In the genomic region with DNA sequence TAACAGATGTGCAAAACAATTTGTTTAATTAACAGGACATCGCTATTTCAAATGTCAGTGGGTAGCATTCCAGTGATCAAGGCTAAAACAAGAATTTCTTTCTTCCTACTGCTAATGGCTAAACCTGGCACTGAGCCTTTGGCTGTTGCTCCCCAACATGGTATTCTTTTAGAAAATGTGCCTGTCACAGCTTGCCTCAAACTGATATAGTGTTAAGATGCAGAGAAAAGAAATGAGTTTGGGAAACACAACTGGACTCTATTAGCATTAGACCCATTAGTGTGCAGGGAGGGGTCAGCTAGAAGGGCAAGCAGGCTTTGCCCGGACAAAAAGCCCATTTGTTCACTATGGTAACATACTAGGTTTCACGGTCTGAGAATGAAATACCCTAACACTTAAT, we compare ENCODE assay signal across 11 mouse cellular contexts.
DNase-seq lines count a peak whose midpoint lies in the region; ATAC-seq and TF ChIP-seq lines count a peak whose summit lies in the region.
"Had no signal": no experiment of that assay in that cellular context is flagged by ENCODE, and none has a peak within 500 bp of the region (broad histone marks: within the 10 kb centered on the region; RNA-seq: fewer than 3 reads in every experiment).

No protein-coding gene starts in this region.

- H3K9me3 ChIP-seq in midbrain, embryonic 16.5 days (replicated peaks; ENCODE audit: control insufficient read depth, low read length, poor library complexity, severe bottlenecking) = no peaks in the 10 kb centered on the region
- H3K9me3 ChIP-seq in midbrain, embryonic 13.5 days = 0 out of 2 replicates have a peak, but pooled peaks cover 3% of the 10 kb centered on the region
- H3K9me3 ChIP-seq in forebrain, embryonic 12.5 days = no peaks in the 10 kb centered on the region
- H3K9me3 ChIP-seq in hindbrain, embryonic 14.5 days (ENCODE audit: control insufficient read depth, low read length) = no peaks in the 10 kb centered on the region
- H3K9me3 ChIP-seq in neural tube, embryonic 15.5 days (replicated peaks) = no peaks in the 10 kb centered on the region
- H3K9me3 ChIP-seq: heart, embryonic 10.5 days had no signal

- 0 out of 2 replicates have a peak, but pooled peaks have one; percentile 51 for ATAC-seq in midbrain, embryonic 16.5 days
- ATAC-seq in midbrain, embryonic 13.5 days = no peak
- peak; percentile 75; the same call in 1 of the 2 replicates for ATAC-seq in forebrain, embryonic 12.5 days (ENCODE audit: low FRiP score)
- ATAC-seq in hindbrain, embryonic 14.5 days (ENCODE audit: low FRiP score) = peak; percentile 80; the same call in 1 of the 2 replicates
- peak; percentile 65; the same call in 1 of the 2 replicates for ATAC-seq in neural tube, embryonic 15.5 days (ENCODE audit: low FRiP score)
- ATAC-seq: CD4-positive, CD25-positive, alpha-beta regulatory T cell, adult 4 months had no signal

- 34% methylated on average over 3 of the region's 3 CpGs for WGBS in midbrain, embryonic 16.5 days
- WGBS in midbrain, embryonic 13.5 days = 28% methylated on average over 3 of the region's 3 CpGs
- WGBS in forebrain, embryonic 12.5 days = 35% methylated on average over 3 of the region's 3 CpGs
- 32% methylated on average over 3 of the region's 3 CpGs for WGBS in hindbrain, embryonic 14.5 days
- 23% methylated on average over 3 of the region's 3 CpGs for WGBS in neural tube, embryonic 15.5 days

- no peak overlapping the region for H3K9ac ChIP-seq in midbrain, embryonic 16.5 days (ENCODE audit: low read depth, low read length)
- H3K9ac ChIP-seq in midbrain, embryonic 13.5 days (replicated peaks) = no peak overlapping the region
- H3K9ac ChIP-seq in forebrain, embryonic 12.5 days = no peak overlapping the region
- H3K9ac ChIP-seq in hindbrain, embryonic 14.5 days = no peak overlapping the region
- H3K9ac ChIP-seq in neural tube, embryonic 15.5 days (replicated peaks) = no peak overlapping the region

- DNase-seq in hindbrain, embryonic 14.5 days (ENCODE audit: low spot score) = peak; percentile 46
- DNase-seq in layer of hippocampus, adult 2 months (ENCODE audit: low spot score in 2 of 2) = no peak
- no peak for DNase-seq in cerebellum, adult 9-11 months
- DNase-seq: kidney, adult 8-10 months; right cerebral cortex, postnatal 25 days had no signal

- no peak overlapping the region for H3K4me3 ChIP-seq in midbrain, embryonic 16.5 days (ENCODE audit: low read depth, low read length)
- no peak overlapping the region for H3K4me3 ChIP-seq in midbrain, embryonic 13.5 days (replicated peaks)
- H3K4me3 ChIP-seq in forebrain, embryonic 12.5 days (replicated peaks) = no peak overlapping the region
- no peak overlapping the region for H3K4me3 ChIP-seq in hindbrain, embryonic 14.5 days (replicated peaks; ENCODE audit: low read length)
- H3K4me3 ChIP-seq in neural tube, embryonic 15.5 days (replicated peaks) = no peak overlapping the region
- H3K4me3 ChIP-seq in layer of hippocampus, adult 2 months = no peak overlapping the region
- H3K4me3 ChIP-seq: heart, embryonic 10.5 days had no signal

- no peak overlapping the region for H3K27ac ChIP-seq in midbrain, embryonic 16.5 days (ENCODE audit: low read length)
- H3K27ac ChIP-seq in midbrain, embryonic 13.5 days = no peak overlapping the region
- no peak overlapping the region for H3K27ac ChIP-seq in forebrain, embryonic 12.5 days
- no peak overlapping the region for H3K27ac ChIP-seq in hindbrain, embryonic 14.5 days
- no peak overlapping the region for H3K27ac ChIP-seq in neural tube, embryonic 15.5 days (replicated peaks)
- no peak overlapping the region for H3K27ac ChIP-seq in layer of hippocampus, adult 2 months
- H3K27ac ChIP-seq: heart, embryonic 10.5 days had no signal

- no peaks in the 10 kb centered on the region for H3K36me3 ChIP-seq in midbrain, embryonic 16.5 days (ENCODE audit: control insufficient read depth, insufficient read depth, low read length)
- no peaks in the 10 kb centered on the region for H3K36me3 ChIP-seq in midbrain, embryonic 13.5 days
- no peaks in the 10 kb centered on the region for H3K36me3 ChIP-seq in forebrain, embryonic 12.5 days (replicated peaks)
- no peaks in the 10 kb centered on the region for H3K36me3 ChIP-seq in hindbrain, embryonic 14.5 days (replicated peaks; ENCODE audit: control insufficient read depth, insufficient read depth)
- H3K36me3 ChIP-seq in neural tube, embryonic 15.5 days = no peaks in the 10 kb centered on the region
- H3K36me3 ChIP-seq: heart, embryonic 10.5 days had no signal

- H3K4me2 ChIP-seq in midbrain, embryonic 16.5 days (ENCODE audit: low read length) = no peak overlapping the region
- H3K4me2 ChIP-seq in midbrain, embryonic 13.5 days (replicated peaks) = no peak overlapping the region
- H3K4me2 ChIP-seq in forebrain, embryonic 12.5 days = no peak overlapping the region
- no peak overlapping the region for H3K4me2 ChIP-seq in hindbrain, embryonic 14.5 days (replicated peaks)
- H3K4me2 ChIP-seq in neural tube, embryonic 15.5 days = no peak overlapping the region

- H3K27me3 ChIP-seq in midbrain, embryonic 16.5 days (ENCODE audit: control insufficient read depth, insufficient read depth, low read depth, low read length) = no peaks in the 10 kb centered on the region
- no peaks in the 10 kb centered on the region for H3K27me3 ChIP-seq in midbrain, embryonic 13.5 days
- no peaks in the 10 kb centered on the region for H3K27me3 ChIP-seq in forebrain, embryonic 12.5 days
- H3K27me3 ChIP-seq in hindbrain, embryonic 14.5 days (ENCODE audit: control insufficient read depth, insufficient read depth, low read length) = no peaks in the 10 kb centered on the region
- H3K27me3 ChIP-seq in neural tube, embryonic 15.5 days (replicated peaks) = no peaks in the 10 kb centered on the region

- no peaks in the 10 kb centered on the region for H3K4me1 ChIP-seq in midbrain, embryonic 16.5 days (ENCODE audit: control insufficient read depth, insufficient read depth, low read length)
- H3K4me1 ChIP-seq in midbrain, embryonic 13.5 days (replicated peaks) = 0 out of 2 replicates have a peak, but pooled peaks cover 4% of the 10 kb centered on the region
- H3K4me1 ChIP-seq in forebrain, embryonic 12.5 days = peaks cover 8% of the 10 kb centered on the region
- peaks cover 8% of the 10 kb centered on the region; the same call in 1 of the 2 replicates for H3K4me1 ChIP-seq in hindbrain, embryonic 14.5 days (replicated peaks; ENCODE audit: control insufficient read depth, insufficient read depth, low read length)
- no peaks in the 10 kb centered on the region for H3K4me1 ChIP-seq in neural tube, embryonic 15.5 days
- H3K4me1 ChIP-seq: heart, embryonic 10.5 days had no signal

- TF ChIP-seq CTCF in layer of hippocampus, adult 2 months (conservative IDR thresholded peaks at IDR 0.05) = no peak
